Mouse (Mus musculus): ENCODE results near the gene Mpzl1.

DNA sequence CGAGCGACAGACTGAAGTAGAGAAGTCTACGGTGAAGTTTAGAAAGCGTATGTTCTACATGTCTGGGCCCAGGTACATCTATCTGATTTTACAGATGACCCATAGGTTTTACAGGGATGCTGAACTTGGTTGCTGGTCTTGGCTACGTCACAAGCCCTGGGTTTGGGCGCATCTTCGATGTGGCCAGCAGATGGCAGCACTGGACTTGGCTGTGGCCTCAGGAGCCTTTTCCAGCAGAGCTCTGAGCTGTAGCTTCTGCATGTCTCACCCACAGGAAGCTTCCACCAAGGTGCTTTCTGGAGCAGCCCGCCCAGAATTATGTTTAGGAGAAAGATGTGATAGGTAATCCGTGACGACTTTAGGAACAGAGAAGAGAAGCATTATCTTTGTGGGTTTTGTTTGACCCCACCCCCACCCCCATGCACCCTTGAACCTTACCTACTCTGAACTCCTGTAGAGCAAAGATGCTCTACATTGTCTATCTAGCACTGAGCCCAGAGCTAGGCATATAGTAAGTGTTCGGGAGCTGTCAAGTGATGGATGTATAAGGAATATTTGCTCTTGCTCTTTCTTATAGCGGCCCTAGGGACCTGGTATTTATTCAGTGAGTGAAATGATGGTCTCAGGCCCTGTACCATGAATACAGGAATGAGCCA is 50.7 kb downstream of the Mpzl1 start:
- TF ChIP-seq CTCF (IDR thresholded peaks at IDR 0.05; ENCODE audit: low read depth): peak; percentile 97
- no peak for TF ChIP-seq EP300 (optimal IDR thresholded peaks at IDR 0.05)

All from stomach, postnatal 0 days (tissue).